Mouse (Mus musculus) heart, adult 2 months (tissue): Measurements from ENCODE around the gene Stard13. TPM values are rescaled to one million over a fixed set of nuclear protein-coding genes. Genes with fewer than 3 reads are reported as not detected.

Experiments
- DNase-seq, 2 experiments: peaks; one replicate each; pipeline ENCODE4 v3.0.0; 2021
- H3K27ac ChIP-seq: fragments of 200-600 bp; 2 replicates; pipeline ENCODE4 v1.8.1; 2022
- H3K27me3 ChIP-seq: fragments of 200-500 bp; 2 replicates; pipeline ENCODE4 v1.6.1; 2012; ENCODE audit warnings: mild to moderate bottlenecking, low read length, inconsistent platforms, mixed read lengths; ENCODE audit not compliant: control insufficient read depth, insufficient read depth
- H3K36me3 ChIP-seq: fragments of 200-500 bp; 2 replicates; pipeline ENCODE4 v1.6.1; 2012; ENCODE audit warnings: low read length, inconsistent platforms; ENCODE audit not compliant: control insufficient read depth, insufficient read depth
- H3K4me1 ChIP-seq: fragments of 200-500 bp; 2 replicates; pipeline ENCODE4 v1.6.1; 2011; ENCODE audit warnings: low read length; ENCODE audit not compliant: control insufficient read depth, insufficient read depth
- H3K4me3 ChIP-seq: fragments of 200-600 bp; 2 replicates; pipeline ENCODE4 v1.8.1; 2022
- H3K79me2 ChIP-seq: fragments of 200-500 bp; replicated peaks from 2 replicates; pipeline ENCODE4 v1.6.1; 2012; ENCODE audit warnings: mild to moderate bottlenecking, inconsistent platforms, low read length, moderate library complexity, mixed read lengths; ENCODE audit not compliant: control insufficient read depth, insufficient read depth
- H3K9ac ChIP-seq: fragments of 200-500 bp; 2 replicates; pipeline ENCODE4 v1.6.1; 2012; ENCODE audit warnings: low read depth, mild to moderate bottlenecking, control low read depth, inconsistent platforms, low read length, mixed read lengths
- CTCF ChIP-seq: fragments of 200-600 bp; IDR thresholded peaks from 2 replicates; pipeline ENCODE4 v1.8.1; 2022; ENCODE audit warnings: antibody characterized with exemption, mild to moderate bottlenecking, moderate library complexity
- EP300 ChIP-seq: fragments of 200-500 bp; IDR thresholded peaks from 2 replicates; pipeline ENCODE4 v1.6.1; 2011; ENCODE audit warnings: low read depth, low read length, control low read depth; ENCODE audit not compliant: insufficient read depth
- POLR2A ChIP-seq: fragments of 200-500 bp; IDR thresholded peaks from 2 replicates; pipeline ENCODE4 v1.6.1; 2011; ENCODE audit warnings: mild to moderate bottlenecking, low read depth, low read length, control low read depth; ENCODE audit not compliant: insufficient read depth
- WGBS: fragments of 180-500 bp; shearing (Covaris S2); methylation state at CpG from one replicate; pipeline ENCODE4 v1.1.7; 2018; 5-methylcytosine and 5-hydroxymethylcytosine counted together
- intact Hi-C: fragments of 180-260 bp; cut with DNase I; formaldehyde crosslinking; loops from one replicate; pipeline ENCODE4 v1.15.1; 2025
- polyA plus RNA-seq: library from polyadenylated mRNA; depleted of rRNA; stranded (reverse); fragments of >200 nt; gene quantifications from 2 replicates; pipeline ENCODE4 v1.2.3, GENCODE M21; 2012
- total RNA-seq, 2 experiments: library from RNA; stranded (reverse); gene quantifications; 2 replicates each; pipeline ENCODE4 v1.2.3; 2021

Stard13 gene
- total and polyA plus RNA-seq, 3 experiments = 9.9 to 24.4 (median 22.1) TPM

DNA sequence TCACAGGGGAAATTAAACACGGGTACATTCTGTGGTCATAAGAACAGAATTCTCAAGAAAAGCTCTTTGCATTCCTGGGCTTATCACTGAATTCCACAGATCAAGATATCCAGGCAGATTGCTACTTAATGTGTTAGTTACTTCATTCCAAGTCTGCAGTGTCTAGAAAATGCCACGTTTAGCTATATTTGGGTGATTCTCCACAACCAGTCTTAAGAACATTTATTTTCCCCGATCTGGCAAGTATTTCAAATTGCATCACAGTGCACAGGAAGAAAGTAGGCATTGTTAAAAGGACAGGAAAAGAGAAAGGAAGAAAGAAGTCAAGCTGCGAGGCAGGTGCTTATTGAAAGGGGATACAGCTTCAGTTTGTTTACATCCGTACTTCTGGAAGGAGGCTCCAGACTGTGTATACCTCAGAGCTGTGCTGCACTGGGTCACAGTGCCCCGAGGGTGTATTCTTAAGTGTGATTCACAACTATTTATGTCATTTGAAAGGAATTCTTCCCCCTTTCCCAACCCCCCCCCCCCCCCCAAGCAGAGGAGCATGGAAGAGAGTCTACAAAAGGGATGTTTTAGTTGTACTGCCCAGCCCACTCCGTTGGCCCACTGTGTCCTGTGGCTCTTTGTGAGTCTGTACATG, 179.4 kb downstream of the Stard13 start:
- peak overlapping the region; percentile 18; the same call in 1 of the 2 replicates for H3K27ac ChIP-seq
- H3K27me3 ChIP-seq = no peaks in the 10 kb centered on the region
- peaks cover 11% of the 10 kb centered on the region for H3K4me1 ChIP-seq
- no peak overlapping the region for H3K9ac ChIP-seq
- TF ChIP-seq CTCF = no peak
- no peak for TF ChIP-seq EP300
- TF ChIP-seq POLR2A = no peak
- H3K79me2 ChIP-seq = no peaks in the 10 kb centered on the region
- intact Hi-C loops = no loop called here
- no peak for DNase-seq
- peaks cover 25% of the 10 kb centered on the region for H3K36me3 ChIP-seq
- H3K4me3 ChIP-seq = no peak overlapping the region
- WGBS = 32% methylated on average over 7 of the region's 7 CpGs

DNA sequence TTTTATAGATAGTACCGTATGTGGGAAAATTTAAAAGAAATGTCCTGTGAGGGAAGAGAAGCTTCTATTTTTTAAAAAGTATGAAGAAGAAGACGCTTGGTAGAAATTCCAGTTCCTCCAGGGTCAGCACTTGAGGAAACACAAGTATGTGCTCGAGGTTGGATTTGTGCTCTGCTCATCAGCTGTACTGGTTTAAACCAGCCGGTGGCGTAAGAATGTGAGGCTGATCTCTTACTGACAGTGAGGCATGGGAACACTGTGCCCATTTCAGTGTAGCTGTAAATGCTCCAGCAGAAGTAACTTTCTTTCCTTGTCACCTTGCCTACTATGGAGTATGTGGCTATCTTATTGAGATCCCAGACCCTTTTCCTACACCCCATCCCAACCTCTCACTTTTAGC, 180.4 kb downstream of the Stard13 start:
- 92% methylated on average over 5 of the region's 5 CpGs for WGBS
- peaks cover 12% of the 10 kb centered on the region for H3K4me1 ChIP-seq
- DNase-seq = no peak
- no peak overlapping the region for H3K27ac ChIP-seq
- H3K4me3 ChIP-seq = no peak overlapping the region
- H3K9ac ChIP-seq = no peak overlapping the region
- no peaks in the 10 kb centered on the region for H3K27me3 ChIP-seq
- intact Hi-C loops = no loop called here
- no peaks in the 10 kb centered on the region for H3K79me2 ChIP-seq
- peaks cover 34% of the 10 kb centered on the region for H3K36me3 ChIP-seq
- TF ChIP-seq POLR2A (no peak), CTCF (no peak), EP300 (no peak)

DNA sequence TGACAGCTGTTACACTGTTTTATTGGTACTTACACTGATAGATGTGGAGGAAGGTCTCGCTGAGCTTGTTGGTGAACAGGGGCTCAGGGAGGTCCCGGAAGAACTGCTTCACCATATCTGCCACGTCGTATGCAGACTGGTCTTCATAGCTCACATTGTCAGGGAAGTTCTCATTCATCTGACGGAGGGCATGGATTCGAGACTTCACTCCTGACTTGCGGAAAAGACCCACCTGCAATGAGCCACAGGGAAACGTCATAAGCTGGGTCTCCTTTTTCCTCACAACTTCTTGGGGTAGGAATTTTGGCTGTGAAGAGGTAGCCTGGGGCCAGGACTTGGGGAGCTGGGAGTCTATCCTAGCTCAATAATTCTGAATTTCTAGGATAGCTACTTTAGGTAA, 181.3 kb downstream of the Stard13 start:
- DNase-seq = no peak
- WGBS = 97% methylated on average over 8 of the region's 8 CpGs
- Histone ChIP-seq H3K27ac (no peak overlapping the region), H3K79me2 (no peaks in the 10 kb centered on the region), H3K9ac (no peak overlapping the region), H3K4me1 (peaks cover 15% of the 10 kb centered on the region), H3K4me3 (no peak overlapping the region), H3K27me3 (no peaks in the 10 kb centered on the region), H3K36me3 (peaks cover 33% of the 10 kb centered on the region)
- TF ChIP-seq EP300 (no peak), POLR2A (no peak), CTCF (no peak)
- intact Hi-C loops = no loop called here

- H3K27me3 ChIP-seq = no peaks in the 10 kb centered on the region
- peak; percentile 52 to 60 for DNase-seq
- H3K79me2 ChIP-seq = no peaks in the 10 kb centered on the region
- peaks cover 11% of the 10 kb centered on the region for H3K4me1 ChIP-seq
- peaks cover 29% of the 10 kb centered on the region for H3K36me3 ChIP-seq
- no peak overlapping the region for H3K4me3 ChIP-seq
- peak overlapping the region; percentile 70 for H3K27ac ChIP-seq
- TF ChIP-seq CTCF (no peak), POLR2A (no peak), EP300 (no peak)
- WGBS = 38% methylated on average over 12 of the region's 12 CpGs
- H3K9ac ChIP-seq = peak overlapping the region; percentile 31; the same call in 1 of the 2 replicates
- intact Hi-C loops = loop anchor here (1.0 kb wide), 1 partner anchor 18 kb away; no protein-coding TSS in a partner anchor
Measured at GRCm38 (mm10) chr5:151047488-151047887, 186.1 kb downstream of the Stard13 start.

GRCm38 (mm10) chr5:151046917-151047316, 186.7 kb downstream of the Stard13 start:
- Histone ChIP-seq H3K9ac (no peak overlapping the region), H3K27me3 (no peaks in the 10 kb centered on the region), H3K27ac (peak overlapping the region; percentile 70), H3K79me2 (no peaks in the 10 kb centered on the region), H3K36me3 (peaks cover 26% of the 10 kb centered on the region), H3K4me3 (no peak overlapping the region), H3K4me1 (peaks cover 11% of the 10 kb centered on the region)
- peak in 1 of 2 experiments; percentile 64 for DNase-seq
- WGBS = 43% methylated on average over 7 of the region's 7 CpGs
- intact Hi-C loops = loop anchor here (1.0 kb wide), 1 partner anchor 18 kb away; no protein-coding TSS in a partner anchor
- TF ChIP-seq EP300 = no peak
- no peak for TF ChIP-seq POLR2A
- TF ChIP-seq CTCF = no peak

DNA sequence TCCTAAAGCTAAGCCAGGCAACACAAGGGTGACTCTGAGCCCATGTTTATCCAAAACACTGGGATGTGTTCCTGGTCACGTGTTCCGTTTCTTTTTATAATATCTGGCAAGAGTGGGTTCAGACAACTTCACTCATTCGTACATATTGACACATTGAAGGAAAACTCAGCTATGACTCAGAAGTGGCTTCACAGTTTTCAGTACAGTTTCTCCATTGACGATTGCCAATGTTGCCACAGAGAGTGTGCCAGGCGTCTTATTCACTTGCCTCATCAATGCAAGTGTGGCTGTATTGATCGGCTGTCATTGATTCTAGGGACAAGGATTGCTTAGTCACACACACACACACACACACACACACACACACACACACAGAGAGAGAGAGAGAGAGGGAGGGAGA, 187.5 kb downstream of the Stard13 start:
- peaks cover 23% of the 10 kb centered on the region for H3K36me3 ChIP-seq
- H3K27me3 ChIP-seq = no peaks in the 10 kb centered on the region
- H3K27ac ChIP-seq = no peak overlapping the region
- H3K4me3 ChIP-seq = no peak overlapping the region
- intact Hi-C loops = no loop called here
- DNase-seq = no peak
- peaks cover 11% of the 10 kb centered on the region for H3K4me1 ChIP-seq
- no peaks in the 10 kb centered on the region for H3K79me2 ChIP-seq
- H3K9ac ChIP-seq = no peak overlapping the region
- TF ChIP-seq POLR2A (no peak), EP300 (no peak), CTCF (no peak)
- WGBS = 81% methylated on average over 6 of the region's 6 CpGs
